Mouse (Mus musculus) spleen, adult 2 months (tissue): ENCODE data around the gene Acot11.

Source experiments
- CTCF ChIP-seq: fragments of 200-500 bp; IDR thresholded peaks from 2 replicates; pipeline ENCODE4 v1.5.1; 2011; ENCODE audit warnings: mild to moderate bottlenecking, inconsistent platforms; ENCODE audit not compliant: insufficient read depth, insufficient read length, insufficient replicate concordance; ENCODE audit errors: extremely low read depth
- POLR2A ChIP-seq: fragments of 200-500 bp; IDR thresholded peaks from 2 replicates; pipeline ENCODE4 v1.6.1; 2011; ENCODE audit warnings: low read depth, low read length, inconsistent platforms

DNA sequence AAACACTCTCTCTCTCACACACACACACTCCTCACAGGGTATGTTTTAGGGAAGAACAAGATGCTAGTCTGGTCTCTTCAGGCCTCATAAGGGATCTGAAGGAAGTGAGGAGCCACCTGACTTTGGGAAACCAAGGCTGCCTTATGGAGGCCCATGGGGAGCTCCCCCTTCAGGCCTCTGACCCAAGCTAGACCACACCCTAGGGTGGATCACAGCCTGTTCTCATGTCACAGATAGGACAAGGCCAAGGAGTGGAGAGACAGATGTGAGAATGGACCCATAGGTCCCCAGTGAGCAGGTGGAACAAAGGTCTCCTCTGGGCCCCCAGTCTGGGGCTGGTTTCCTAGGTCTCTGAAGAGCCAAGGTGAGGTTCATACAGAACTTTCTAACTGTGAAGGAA is 12.5 kb downstream of the Acot11 start:
- no peak for TF ChIP-seq POLR2A
- TF ChIP-seq CTCF = no peak
